Mouse (Mus musculus): ENCODE data around the gene Gm45837.
"Not testable (repeated sequence)": the region's sequence is repeated elsewhere in the genome, so short reads cannot be mapped to it uniquely, and the experiment has no call there.

The Gm45837 gene

GRCm38 (mm10) chr7:101549266-101549665, 138.6 kb downstream of the Gm45837 start:
- DNase-seq (ENCODE audit: low read depth, low spot score): no peak

GRCm38 (mm10) chr7:101550686-101551485, 140.2 kb downstream of the Gm45837 start:
- no peak for DNase-seq (ENCODE audit: low read depth, low spot score)

DNA sequence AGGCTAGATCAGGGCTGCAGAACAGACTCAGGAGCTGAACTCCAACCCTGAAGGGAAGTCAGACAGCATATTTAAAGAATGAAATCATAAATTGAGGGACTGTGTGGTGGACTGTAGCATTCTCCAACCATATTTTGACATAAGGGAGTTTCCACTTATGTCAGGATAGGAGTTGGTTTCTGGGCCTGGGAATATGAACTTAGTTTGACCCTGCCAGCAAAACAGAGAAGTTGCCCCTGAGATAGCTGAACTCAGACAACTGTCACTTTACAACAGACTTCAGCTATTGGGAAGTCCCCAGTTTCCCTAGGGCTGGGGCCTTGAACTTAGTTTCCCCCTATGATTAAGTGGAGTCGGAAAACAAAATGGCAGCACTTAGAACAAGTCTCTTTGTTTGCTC, 140.8 kb downstream of the Gm45837 start:
- no peak for DNase-seq (ENCODE audit: low read depth, low spot score)

DNA sequence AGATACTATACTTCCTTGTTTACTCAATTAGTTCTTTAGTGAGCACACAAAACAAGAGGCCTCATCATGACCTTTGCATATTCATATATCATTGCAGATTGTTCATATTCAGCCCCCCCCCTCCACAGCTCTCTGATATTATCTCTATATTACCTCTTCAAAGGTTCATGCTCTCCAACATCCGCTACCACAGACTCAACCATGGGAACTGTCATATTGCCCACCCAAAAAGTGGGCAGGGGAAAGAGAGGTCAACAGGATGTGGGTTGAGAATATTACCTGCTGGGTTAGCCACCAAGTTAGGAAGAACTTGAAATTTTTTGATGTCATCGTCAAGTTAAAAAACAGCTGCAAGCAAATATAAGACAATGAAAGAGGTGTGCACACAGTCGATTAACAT, 144.8 kb downstream of the Gm45837 start:
- DNase-seq (ENCODE audit: low read depth, low spot score): not testable (repeated sequence)

- DNase-seq (ENCODE audit: low read depth, low spot score): no peak
Measured at GRCm38 (mm10) chr7:101557391-101557790, 146.7 kb downstream of the Gm45837 start.

DNA sequence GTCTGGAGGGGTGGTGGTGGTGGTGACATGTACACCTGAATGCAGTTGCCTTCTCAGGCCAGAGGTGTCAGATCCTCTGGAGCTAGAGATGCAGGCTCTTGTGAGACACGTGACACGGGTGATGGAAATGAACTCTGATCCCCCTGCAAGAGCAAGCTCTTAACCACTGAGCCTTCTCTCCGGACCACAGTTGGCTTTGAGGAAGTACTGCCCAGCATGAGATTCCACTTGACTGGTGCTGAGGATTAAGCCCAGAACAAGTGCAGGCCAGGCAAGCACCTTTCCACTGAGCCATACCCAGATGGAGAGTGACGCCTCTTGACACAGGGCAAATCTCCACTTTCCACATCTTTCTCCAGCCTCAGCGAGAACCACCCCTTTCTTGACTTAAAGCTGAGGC, 148.7 kb downstream of the Gm45837 start:
- not testable (repeated sequence) for DNase-seq (ENCODE audit: low read depth, low spot score)

Data from R1 (cell line).